ENCODE assay signal across 8 mouse cellular contexts in genomic region chr10:119239969-119240721, GRCm38 (mm10). TPM values are rescaled to one million over a fixed set of nuclear protein-coding genes. Genes with fewer than 3 reads are reported as not detected.
A peak's percentile ranks its signal among the peaks of the same experiment; 100 is the strongest.
DNase-seq lines count a peak whose midpoint lies in the region; ATAC-seq lines count a peak whose summit lies in the region.

Gene Cand1 (minus strand): TSS chr10:119240055.

- DNase-seq in c-Kit-negative CD71-positive TER-119-positive erythroid progenitor cells, embryonic 14.5 days (ENCODE audit: low read depth, low spot score): peak; percentile 96
- DNase-seq in fibroblast of lung, adult 2 months (ENCODE audit: low read depth): peak; percentile 95
- DNase-seq in kidney, postnatal 14 days: peak; percentile 100
- peak; percentile 98 for DNase-seq in liver, embryonic 13.5 days
- DNase-seq in neural tube, embryonic 10.5 days (ENCODE audit: extremely low spot score, low spot score): peak; percentile 98

- peaks cover 8% of the 10 kb centered on the region for H3K36me3 ChIP-seq in heart, embryonic 14.5 days (ENCODE audit: control insufficient read depth, insufficient read depth, low read length)
- peaks cover 9% of the 10 kb centered on the region for H3K36me3 ChIP-seq in liver, embryonic 13.5 days
- H3K36me3 ChIP-seq in stomach, embryonic 16.5 days (ENCODE audit: control insufficient read depth, insufficient read depth, low read length): no peaks in the 10 kb centered on the region; the same call in 1 of the 2 replicates

- H3K4me1 ChIP-seq in heart, embryonic 14.5 days (ENCODE audit: control insufficient read depth in 2 of 2, insufficient read depth in 2 of 2, low read length in 2 of 2): peaks cover 3 to 17% of the 10 kb centered on the region in 2 experiments
- H3K4me1 ChIP-seq in liver, embryonic 13.5 days (replicated peaks): peaks cover 24% of the 10 kb centered on the region
- peaks cover 11% of the 10 kb centered on the region for H3K4me1 ChIP-seq in stomach, embryonic 16.5 days (ENCODE audit: control insufficient read depth, insufficient read depth, low read length)

- WGBS in heart, embryonic 14.5 days: under 1% methylated on average over 67 of the region's 67 CpGs
- WGBS in liver, embryonic 13.5 days (ENCODE audit: insufficient replicate concordance): under 1% methylated on average over 66 of the region's 67 CpGs
- WGBS in stomach, embryonic 16.5 days: under 1% methylated on average over 60 of the region's 67 CpGs

- H3K4me3 ChIP-seq in heart, embryonic 14.5 days (ENCODE audit: control insufficient read depth in 1 of 2, insufficient read depth in 1 of 2, low read depth in 1 of 2, low read length in 2 of 2): peak within 1 kb of the TSS; percentile 73 to 100
- peak within 1 kb of the TSS; percentile 97 for H3K4me3 ChIP-seq in liver, embryonic 13.5 days (replicated peaks)
- H3K4me3 ChIP-seq in stomach, embryonic 16.5 days (replicated peaks; ENCODE audit: low read length): peak within 1 kb of the TSS; percentile 99

- H3K27ac ChIP-seq in heart, embryonic 14.5 days (replicated peaks in 1 of 2; ENCODE audit: control insufficient read depth in 1 of 2, insufficient read depth in 1 of 2, low read depth in 2 of 2, low read length in 2 of 2): peak within 1 kb of the TSS; percentile 91 to 99
- H3K27ac ChIP-seq in liver, embryonic 13.5 days: peak within 1 kb of the TSS; percentile 94
- peak within 1 kb of the TSS; percentile 99 for H3K27ac ChIP-seq in stomach, embryonic 16.5 days (ENCODE audit: low read length)

- peak within 1 kb of the TSS; percentile 80 for H3K4me2 ChIP-seq in heart, embryonic 14.5 days (ENCODE audit: low read length)
- H3K4me2 ChIP-seq in liver, embryonic 13.5 days: peak within 1 kb of the TSS; percentile 91
- H3K4me2 ChIP-seq in stomach, embryonic 16.5 days (ENCODE audit: low read depth, low read length): peak within 1 kb of the TSS; percentile 84

- no peaks in the 10 kb centered on the region for H3K27me3 ChIP-seq in heart, embryonic 14.5 days (ENCODE audit: control insufficient read depth, insufficient read depth, low read length)
- H3K27me3 ChIP-seq in liver, embryonic 13.5 days: no peaks in the 10 kb centered on the region
- no peaks in the 10 kb centered on the region for H3K27me3 ChIP-seq in stomach, embryonic 16.5 days (ENCODE audit: control insufficient read depth, insufficient read depth, low read length)

- peak; percentile 94 for ATAC-seq in CD4-positive, CD25-positive, alpha-beta regulatory T cell, adult 4 months
- ATAC-seq in heart, embryonic 14.5 days (ENCODE audit: insufficient number of reproducible peaks, insufficient read depth, low FRiP score, low read depth): peak; percentile 98
- peak; percentile 97 for ATAC-seq in liver, embryonic 13.5 days (ENCODE audit: low read depth)
- peak; percentile 98 for ATAC-seq in stomach, embryonic 16.5 days (ENCODE audit: insufficient read depth, low FRiP score)

- peak within 1 kb of the TSS; percentile 99 for H3K9ac ChIP-seq in heart, embryonic 14.5 days (ENCODE audit: low read length)
- H3K9ac ChIP-seq in liver, embryonic 13.5 days: peak within 1 kb of the TSS; percentile 97
- peak within 1 kb of the TSS; percentile 99 for H3K9ac ChIP-seq in stomach, embryonic 16.5 days (ENCODE audit: low read length)

- no peaks in the 10 kb centered on the region for H3K9me3 ChIP-seq in heart, embryonic 14.5 days (ENCODE audit: control insufficient read depth, low read length)
- no peaks in the 10 kb centered on the region for H3K9me3 ChIP-seq in liver, embryonic 13.5 days (replicated peaks)
- no peaks in the 10 kb centered on the region for H3K9me3 ChIP-seq in stomach, embryonic 16.5 days (replicated peaks; ENCODE audit: control insufficient read depth, low read length)

RNA-seq across cellular contexts. Expression of gene Cand1, which starts in this region (rescaled TPM):
- 10 to 100 TPM; 12.8 to 29.9 TPM for polyA plus RNA-seq in CD4-positive, CD25-positive, alpha-beta regulatory T cell, adult 4 months (2017; shearing (Covaris generic))
- polyA plus RNA-seq in heart, embryonic 14.5 days (2014; fragmentation: Nextera tagmentation; extraction: Ambion mirVana): 58.7 and 63.2 TPM in 2 replicates
- polyA plus RNA-seq in liver, embryonic 13.5 days (2015; fragmentation: Nextera tagmentation; extraction: Ambion mirVana): 16.1 and 19.4 TPM in 2 replicates
- polyA plus RNA-seq in stomach, embryonic 16.5 days (2015; fragmentation: Nextera tagmentation; extraction: Ambion mirVana): 34.1 and 40.2 TPM in 2 replicates

Comparison
In these comparisons a context has a peak if more than half of its experiments do, and no peak if none do; other contexts are left out.
1. Peak in every context shown above with its lines: DNase-seq, ATAC-seq, H3K4me3 ChIP-seq and H3K27ac ChIP-seq.